Comparison of ENCODE assay signal across 21 mouse cellular contexts in genomic region chr4:64632189-64632588, GRCm38 (mm10).
A peak's percentile ranks its signal among the peaks of the same experiment; 100 is the strongest.
DNase-seq lines count a peak whose midpoint lies in the region; ATAC-seq lines count a peak whose summit lies in the region.
"Had no signal": no experiment of that assay in that cellular context is flagged by ENCODE, and none has a peak within 500 bp of the region (broad histone marks: within the 10 kb centered on the region; RNA-seq: fewer than 3 reads in every experiment).

No protein-coding gene starts in this region.

- H3K36me3 ChIP-seq in limb, embryonic 10.5 days = no peaks in the 10 kb centered on the region
- H3K36me3 ChIP-seq: embryonic facial prominence, embryonic 12.5 days; forebrain, embryonic 15.5 days; G1E; heart, embryonic 13.5 days; hindbrain, embryonic 15.5 days had no signal

- no peaks in the 10 kb centered on the region for H3K4me1 ChIP-seq in limb, embryonic 10.5 days
- H3K4me1 ChIP-seq: embryonic facial prominence, embryonic 12.5 days; forebrain, embryonic 15.5 days; heart, embryonic 13.5 days; hindbrain, embryonic 15.5 days had no signal

- DNase-seq in cerebellum, postnatal 4 days (ENCODE audit: low spot score in 2 of 2) = no peak
- peak; percentile 96 for DNase-seq in cerebellum, adult 9-10 months
- peak; percentile 53 to 67 for DNase-seq in cerebellum, postnatal 25 days
- DNase-seq in spleen, postnatal 10 days (ENCODE audit: low spot score in 2 of 2) = no peak
- no peak for DNase-seq in limb, embryonic 10.5 days (ENCODE audit: low spot score)
- DNase-seq in thymus, postnatal 4 days = no peak
- DNase-seq: adrenal gland, adult 8-10 months; adrenal gland, postnatal 36 days; B cell, adult 2 months; gastrocnemius, postnatal 25 days; heart, postnatal 36 days; kidney, adult 8-10 months had no signal

- no peaks in the 10 kb centered on the region for H3K9me3 ChIP-seq in limb, embryonic 10.5 days (replicated peaks)
- H3K9me3 ChIP-seq: embryonic facial prominence, embryonic 12.5 days; forebrain, embryonic 15.5 days; heart, embryonic 13.5 days; hindbrain, embryonic 15.5 days had no signal

- no peak overlapping the region for H3K27ac ChIP-seq in limb, embryonic 10.5 days
- H3K27ac ChIP-seq: embryonic facial prominence, embryonic 12.5 days; forebrain, embryonic 15.5 days; heart, embryonic 13.5 days; hindbrain, embryonic 15.5 days had no signal

- 53% methylated on average over 1 of the region's 1 CpGs for WGBS in limb, embryonic 10.5 days

- H3K4me3 ChIP-seq in limb, embryonic 10.5 days = no peak overlapping the region
- H3K4me3 ChIP-seq: embryonic facial prominence, embryonic 12.5 days; forebrain, embryonic 15.5 days; heart, embryonic 13.5 days; hindbrain, embryonic 15.5 days had no signal

- peak; percentile 98 for ATAC-seq in cerebellum, adult (ENCODE audit: insufficient number of reproducible peaks, low FRiP score, low TSS enrichment)
- ATAC-seq: CD4-positive, CD25-positive, alpha-beta regulatory T cell, adult 4 months; forebrain, embryonic 15.5 days; inflammation-experienced regulatory T-cells, adult 6 months; intestine, postnatal 0 days had no signal

- no peaks in the 10 kb centered on the region for H3K27me3 ChIP-seq in limb, embryonic 10.5 days (ENCODE audit: low read depth, poor library complexity, severe bottlenecking)
- H3K27me3 ChIP-seq: embryonic facial prominence, embryonic 12.5 days; forebrain, embryonic 15.5 days; heart, embryonic 13.5 days; hindbrain, embryonic 15.5 days had no signal

Comparison
In these comparisons a context has a peak if more than half of its experiments do, and no peak if none do; other contexts are left out.
1. DNase-seq: peak in cerebellum, adult 9-10 months (single experiment) and cerebellum, postnatal 25 days (2 of 2); none in cerebellum, postnatal 4 days (0 of 2), spleen, postnatal 10 days (0 of 2), limb, embryonic 10.5 days (single experiment) and thymus, postnatal 4 days (single experiment).